Mouse (Mus musculus) midbrain, embryonic 11.5 days (tissue): Measurements from ENCODE around the gene Sept9. TPM values are rescaled to one million over a fixed set of nuclear protein-coding genes. Genes with fewer than 3 reads are reported as not detected.

Experiments used
- ATAC-seq: fragments of 200-750 bp; cut with Nextera tagmentation; 2 replicates; pipeline ENCODE4 v1.8.0; 2017; ENCODE audit warnings: moderate TSS enrichment, moderate library complexity; ENCODE audit not compliant: low FRiP score
- DNase-seq: peaks from one replicate; pipeline ENCODE4 v3.0.0; 2015; ENCODE audit warnings: low spot score; ENCODE audit errors: missing footprints
- H3K27ac ChIP-seq: fragments of 300-500 bp; sonication (generic); 2 replicates; pipeline ENCODE4 v1.5.1; 2014; ENCODE audit warnings: low read depth, low read length
- H3K27me3 ChIP-seq: fragments of 300-500 bp; sonication (generic); 2 replicates; pipeline ENCODE4 v1.6.1; 2014; ENCODE audit warnings: mild to moderate bottlenecking, low read length, moderate library complexity, mixed read lengths; ENCODE audit not compliant: control insufficient read depth, insufficient read depth
- H3K36me3 ChIP-seq: fragments of 300-500 bp; sonication (generic); 2 replicates; pipeline ENCODE4 v1.6.1; 2014; ENCODE audit warnings: mild to moderate bottlenecking, low read length, moderate library complexity, mixed read lengths; ENCODE audit not compliant: control insufficient read depth, insufficient read depth
- H3K4me1 ChIP-seq: fragments of 300-500 bp; sonication (generic); 2 replicates; pipeline ENCODE4 v1.6.1; 2014; ENCODE audit warnings: low read length; ENCODE audit not compliant: control insufficient read depth, insufficient read depth
- H3K4me2 ChIP-seq: fragments of 300-500 bp; sonication (generic); 2 replicates; pipeline ENCODE4 v1.6.1; 2014; ENCODE audit warnings: mild to moderate bottlenecking, moderate library complexity
- H3K4me3 ChIP-seq: fragments of 300-500 bp; sonication (generic); 2 replicates; pipeline ENCODE4 v1.5.1; 2014; ENCODE audit warnings: low read depth, low read length
- H3K9ac ChIP-seq: fragments of 300-500 bp; sonication (generic); 2 replicates; pipeline ENCODE4 v1.6.1; 2014; ENCODE audit warnings: low read length
- H3K9me3 ChIP-seq: fragments of 300-500 bp; sonication (generic); 2 replicates; pipeline ENCODE4 v1.6.1; 2016; ENCODE audit warnings: low read length; ENCODE audit not compliant: control insufficient read depth
- WGBS: fragments of 180-500 bp; shearing (Covaris S2); extraction: QIAGEN DNeasy Blood & Tissue Kit; methylation state at CpG from one replicate; pipeline ENCODE4 v1.1.7; 2014; 5-methylcytosine and 5-hydroxymethylcytosine counted together
- polyA plus RNA-seq: library from polyadenylated mRNA; unstranded; fragments of >200 nt; fragmentation: Nextera tagmentation; extraction: Ambion mirVana; gene quantifications from 2 replicates; pipeline ENCODE4 v1.2.1, GENCODE M21; 2014

Gene Sept9
- polyA plus RNA-seq, 1 experiment from 2014 or later: 152 TPM

DNA sequence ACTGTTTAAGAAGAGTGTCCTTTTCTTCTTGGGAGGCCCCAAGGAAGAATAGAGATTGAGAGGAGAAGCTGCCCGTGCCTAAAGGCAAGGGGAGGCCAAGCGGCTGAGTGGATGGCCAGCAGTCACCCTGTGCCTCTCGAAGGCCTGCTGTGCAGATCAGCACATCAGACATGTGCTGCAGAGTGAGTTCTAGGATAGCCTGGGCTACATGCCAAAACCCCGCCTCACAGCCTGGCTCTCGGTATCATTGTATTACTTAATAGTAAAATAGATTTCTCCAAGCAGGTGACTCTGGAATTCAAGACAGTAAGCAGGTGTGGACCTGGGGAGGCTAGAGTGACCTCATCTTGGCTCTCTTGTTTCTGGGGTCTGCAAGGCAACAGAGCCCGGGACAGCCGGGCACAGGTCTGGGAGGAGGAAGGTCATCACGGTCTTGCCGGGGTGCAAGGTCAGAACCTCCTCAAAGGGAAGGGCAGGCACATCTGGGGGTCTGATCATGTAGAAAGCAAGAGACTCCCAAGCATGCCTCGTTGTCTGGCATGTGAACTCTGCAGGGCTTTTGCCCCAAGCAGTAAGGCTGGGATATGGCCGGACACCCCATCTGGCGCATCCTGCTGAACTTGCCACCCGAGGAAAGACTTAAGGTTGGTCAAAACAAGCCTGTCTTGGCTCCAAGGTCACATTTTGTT is 40.1 kb upstream of the Sept9 start:
- peaks cover 5% of the 10 kb centered on the region; the same call in 1 of the 2 replicates for H3K36me3 ChIP-seq
- no peaks in the 10 kb centered on the region for H3K27me3 ChIP-seq
- DNase-seq: no peak
- peaks cover 5% of the 10 kb centered on the region; the same call in 1 of the 2 replicates for H3K4me1 ChIP-seq
- no peaks in the 10 kb centered on the region for H3K9me3 ChIP-seq
- no peak for ATAC-seq
- no peak overlapping the region for H3K4me3 ChIP-seq
- no peak overlapping the region for H3K9ac ChIP-seq
- 93% methylated on average over 13 of the region's 13 CpGs for WGBS
- no peak overlapping the region for H3K4me2 ChIP-seq
- no peak overlapping the region for H3K27ac ChIP-seq

DNA sequence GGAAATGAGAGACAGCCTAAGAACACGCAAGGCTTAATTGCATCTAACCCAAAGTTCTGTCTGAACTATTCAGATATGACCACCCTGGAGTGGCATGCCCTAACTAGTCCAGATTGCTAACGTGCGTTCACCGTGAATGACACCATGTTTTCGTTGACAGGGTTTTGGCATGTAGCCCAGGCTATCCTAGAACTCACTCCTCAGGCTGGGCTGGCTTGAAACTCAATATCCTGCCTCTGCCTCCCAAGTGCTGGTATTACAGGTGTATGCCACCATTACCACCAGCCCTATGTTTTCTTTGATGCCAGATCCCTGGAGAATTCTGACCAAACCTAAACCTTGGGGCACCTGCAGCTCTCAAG is 39.5 kb upstream of the Sept9 start:
- Histone ChIP-seq H3K4me3 (no peak overlapping the region), H3K27ac (no peak overlapping the region), H3K9me3 (no peaks in the 10 kb centered on the region), H3K4me2 (no peak overlapping the region), H3K9ac (no peak overlapping the region), H3K36me3 (peaks cover 4% of the 10 kb centered on the region; the same call in 1 of the 2 replicates), H3K4me1 (peaks cover 5% of the 10 kb centered on the region; the same call in 1 of the 2 replicates), H3K27me3 (no peaks in the 10 kb centered on the region)
- WGBS: 97% methylated on average over 5 of the region's 5 CpGs
- DNase-seq (no peak), ATAC-seq (no peak)

DNA sequence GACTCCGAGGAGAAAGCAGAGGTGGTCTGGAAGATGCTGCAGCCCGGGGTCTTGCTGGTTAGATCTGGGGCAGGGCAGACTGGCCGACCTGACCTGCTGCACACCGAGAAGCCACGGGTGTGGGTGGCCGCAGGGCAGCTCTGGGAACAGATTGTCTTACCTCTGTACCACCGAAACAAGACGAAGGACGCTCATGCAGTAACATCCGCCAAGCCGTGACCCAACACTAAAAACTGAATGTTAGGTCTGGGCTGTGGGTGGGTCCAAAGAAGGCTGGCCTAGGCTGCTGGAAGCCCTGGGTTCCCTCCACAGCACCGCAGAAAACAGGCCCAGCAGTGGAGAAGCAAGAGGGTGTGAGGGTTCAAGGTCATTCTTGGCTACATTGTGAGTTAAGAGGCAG is 38.7 kb upstream of the Sept9 start:
- Histone ChIP-seq H3K9ac (no peak overlapping the region), H3K9me3 (no peaks in the 10 kb centered on the region), H3K4me1 (peaks cover 5% of the 10 kb centered on the region; the same call in 1 of the 2 replicates), H3K27ac (no peak overlapping the region), H3K4me2 (no peak overlapping the region), H3K4me3 (no peak overlapping the region), H3K27me3 (no peaks in the 10 kb centered on the region), H3K36me3 (no peaks in the 10 kb centered on the region)
- ATAC-seq (no peak), DNase-seq (no peak)
- 94% methylated on average over 12 of the region's 12 CpGs for WGBS

DNA sequence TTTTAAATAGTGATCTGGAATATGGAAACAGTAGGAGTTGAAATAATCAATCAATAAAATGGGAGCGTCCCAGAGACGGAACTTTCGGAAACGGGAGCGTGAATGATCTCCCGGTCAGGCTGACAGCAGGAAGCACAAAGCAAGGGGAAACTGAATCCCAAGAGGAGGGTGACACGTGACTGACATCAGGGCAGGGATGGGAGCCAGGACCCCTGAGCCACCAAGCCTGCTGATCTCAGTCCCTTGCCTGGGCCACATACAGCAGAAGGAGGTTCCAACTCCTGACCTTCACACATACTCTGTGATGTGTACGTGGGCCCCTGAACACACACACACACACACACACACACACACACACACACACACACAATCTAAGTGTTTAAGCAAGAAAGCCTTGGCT is 37.9 kb upstream of the Sept9 start:
- 81% methylated on average over 8 of the region's 8 CpGs for WGBS
- no peaks in the 10 kb centered on the region for H3K27me3 ChIP-seq
- DNase-seq: no peak
- H3K36me3 ChIP-seq: no peaks in the 10 kb centered on the region
- no peak overlapping the region for H3K4me2 ChIP-seq
- H3K4me3 ChIP-seq: no peak overlapping the region
- no peak overlapping the region for H3K27ac ChIP-seq
- no peaks in the 10 kb centered on the region for H3K4me1 ChIP-seq
- ATAC-seq: no peak
- no peaks in the 10 kb centered on the region for H3K9me3 ChIP-seq
- no peak overlapping the region for H3K9ac ChIP-seq

DNA sequence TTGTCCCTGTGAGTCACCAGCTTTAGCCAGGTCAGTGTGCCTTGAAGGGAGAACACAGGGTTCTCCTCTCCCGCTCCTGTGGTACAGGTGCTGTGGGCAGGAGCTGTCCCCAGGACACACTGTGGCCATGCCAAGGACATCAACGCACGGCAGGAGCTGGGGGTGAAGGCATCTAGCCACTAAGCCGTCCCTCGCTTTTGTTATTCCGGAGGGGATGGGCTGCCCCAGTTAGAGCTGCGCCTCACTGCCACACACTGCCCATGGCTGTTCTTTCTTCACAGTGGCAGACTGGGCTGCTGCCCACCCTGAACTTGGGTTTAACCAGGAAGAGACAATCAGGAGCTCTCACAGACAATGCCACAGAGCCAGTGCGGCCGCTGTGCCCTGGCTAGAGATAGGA is 36.4 kb upstream of the Sept9 start:
- Histone ChIP-seq H3K9me3 (no peaks in the 10 kb centered on the region), H3K4me1 (no peaks in the 10 kb centered on the region), H3K27ac (no peak overlapping the region), H3K36me3 (no peaks in the 10 kb centered on the region), H3K4me3 (no peak overlapping the region), H3K4me2 (no peak overlapping the region), H3K27me3 (no peaks in the 10 kb centered on the region), H3K9ac (no peak overlapping the region)
- WGBS: 74% methylated on average over 9 of the region's 9 CpGs
- DNase-seq (no peak), ATAC-seq (no peak)

DNA sequence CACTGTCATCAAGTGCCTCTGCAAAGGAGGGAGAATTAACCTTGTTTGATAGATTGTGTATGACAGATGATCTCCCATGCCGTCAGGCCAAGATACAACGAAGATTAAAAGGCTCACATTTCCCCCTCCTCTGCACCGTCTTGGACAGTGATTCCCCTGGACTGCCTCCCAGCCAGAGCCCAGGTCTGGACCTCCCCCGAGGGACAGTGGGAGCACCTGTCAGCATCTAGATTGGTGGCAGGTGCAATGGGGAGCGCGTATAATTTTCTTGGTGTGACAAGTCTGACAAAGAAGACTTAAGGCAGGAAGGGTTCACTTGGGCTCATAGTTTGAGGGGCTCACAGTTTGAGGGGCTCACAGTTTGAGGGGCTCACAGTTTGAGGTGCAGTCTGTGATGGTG is 35.7 kb upstream of the Sept9 start:
- Histone ChIP-seq H3K27me3 (no peaks in the 10 kb centered on the region), H3K4me2 (no peak overlapping the region), H3K4me3 (no peak overlapping the region), H3K4me1 (no peaks in the 10 kb centered on the region), H3K36me3 (no peaks in the 10 kb centered on the region), H3K9me3 (no peaks in the 10 kb centered on the region), H3K27ac (no peak overlapping the region), H3K9ac (no peak overlapping the region)
- 94% methylated on average over 6 of the region's 6 CpGs for WGBS
- ATAC-seq (no peak), DNase-seq (no peak)

DNA sequence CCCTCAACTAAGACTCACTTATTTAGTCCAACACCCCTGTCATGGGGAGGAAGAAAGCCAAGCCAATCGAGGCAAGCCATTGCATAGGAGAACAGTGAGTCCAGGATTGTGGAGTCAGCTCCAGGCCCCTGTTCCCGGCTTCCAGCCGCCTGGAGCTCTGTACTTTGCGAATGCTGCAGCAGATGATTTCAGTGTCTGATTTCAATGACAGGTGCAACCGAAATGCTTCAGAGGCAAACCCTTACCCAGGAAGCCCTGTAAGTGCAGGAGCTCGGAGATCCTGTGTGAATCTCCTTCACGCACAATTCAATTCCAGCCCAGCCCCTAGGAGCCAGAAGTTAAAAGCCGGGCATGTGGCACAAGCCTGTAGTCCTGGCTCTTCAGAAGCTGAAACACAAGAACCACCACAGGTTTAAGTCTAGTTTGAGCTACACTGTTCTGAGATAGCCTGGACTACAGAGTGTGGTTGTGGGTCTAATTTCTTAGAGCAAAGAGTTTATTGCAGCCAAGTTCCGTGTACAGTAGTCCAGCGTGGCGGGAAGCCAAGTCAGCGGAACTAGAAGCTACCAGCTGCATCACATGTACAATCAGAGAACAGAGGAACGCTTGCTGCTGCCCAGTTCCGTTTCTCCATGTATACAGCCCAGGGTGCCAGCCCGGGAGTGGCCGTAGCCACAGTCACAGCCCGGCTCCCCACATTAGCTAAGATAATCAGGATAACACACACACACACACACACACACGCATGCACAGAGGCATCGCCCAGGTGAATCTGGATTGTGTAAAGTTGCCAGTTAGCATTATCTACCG is 31.0 kb upstream of the Sept9 start:
- DNase-seq: no peak
- whole genome bisulfite sequencing: 90% methylated on average over 20 of the region's 20 CpGs

DNA sequence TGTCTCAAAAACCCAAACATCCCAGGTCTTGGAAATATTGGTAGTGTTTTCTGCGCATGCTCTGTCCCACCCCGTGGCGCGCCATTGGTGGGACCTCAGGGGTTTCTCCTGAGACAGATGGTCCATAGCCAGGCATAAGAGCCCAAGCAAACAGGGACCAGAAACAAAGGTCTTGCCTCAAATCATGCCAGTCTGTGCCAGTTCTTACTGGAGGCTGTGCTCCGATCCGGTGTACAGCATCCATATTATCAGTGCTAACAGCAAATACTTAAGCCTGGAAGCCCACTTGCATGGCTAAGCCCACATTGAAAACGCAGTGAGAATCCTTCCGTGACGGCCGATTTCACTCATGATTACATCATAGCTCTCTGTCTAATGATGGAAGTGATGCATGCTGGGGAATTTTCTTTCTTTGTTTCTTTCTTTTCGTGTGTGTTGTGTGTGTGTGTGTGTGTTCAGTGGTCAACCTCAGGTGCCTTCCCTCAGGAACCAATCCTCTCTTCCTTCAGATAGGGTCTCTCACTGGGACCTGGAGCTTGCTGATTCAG is 30.3 kb upstream of the Sept9 start:
- ATAC-seq (no peak), DNase-seq (peak; percentile 61)
- Histone ChIP-seq H3K27ac (no peak overlapping the region), H3K9ac (no peak overlapping the region), H3K27me3 (no peaks in the 10 kb centered on the region), H3K36me3 (no peaks in the 10 kb centered on the region), H3K4me1 (no peaks in the 10 kb centered on the region), H3K4me3 (no peak overlapping the region), H3K9me3 (no peaks in the 10 kb centered on the region), H3K4me2 (no peak overlapping the region)
- WGBS: 95% methylated on average over 11 of the region's 11 CpGs

More for the DNA sequence above, 31.0 kb upstream of the Sept9 start:
- H3K9ac ChIP-seq: no peak overlapping the region
- H3K36me3 ChIP-seq: no peaks in the 10 kb centered on the region
- no peaks in the 10 kb centered on the region for H3K9me3 ChIP-seq
- H3K27ac ChIP-seq: no peak overlapping the region
- no peak for ATAC-seq
- H3K27me3 ChIP-seq: no peaks in the 10 kb centered on the region
- no peak overlapping the region for H3K4me3 ChIP-seq
- no peaks in the 10 kb centered on the region for H3K4me1 ChIP-seq
- no peak overlapping the region for H3K4me2 ChIP-seq
